Mouse (Mus musculus): ENCODE data around the gene Ick. TPM values are rescaled to one million over a fixed set of nuclear protein-coding genes. Genes with fewer than 3 reads are reported as not detected.

Gene Ick
- total and polyA plus RNA-seq, 3 experiments, result 6.1 to 16.1 TPM; not detected in 1

- no peak for TF ChIP-seq MAX (IDR thresholded peaks at IDR 0.05; ENCODE audit: low read length)
- DNase-seq (ENCODE audit: low read depth, low spot score), result no peak
- Histone ChIP-seq H3K27ac (ENCODE audit: control insufficient read depth, low read depth, low read length) (no peak overlapping the region), H3K27me3 (ENCODE audit: control insufficient read depth in 1 of 2, insufficient read depth in 2 of 2, low read length in 2 of 2) (no peaks in the 10 kb centered on the region), H3K9ac (ENCODE audit: control insufficient read depth, low read depth, low read length, poor library complexity, severe bottlenecking) (no peak overlapping the region), H3K79me2 (ENCODE audit: control insufficient read depth, insufficient read depth, low read length, poor library complexity) (no peaks in the 10 kb centered on the region), H3K36me3 (ENCODE audit: control insufficient read depth in 1 of 2, insufficient read depth in 2 of 2, low read length in 2 of 2) (peaks cover 0 to under 1% of the 10 kb centered on the region in 2 experiments; a peak in 2 of 4 replicates), H3K4me1 (ENCODE audit: control insufficient read depth in 1 of 2, insufficient read depth in 2 of 2, low read length in 2 of 2) (peaks cover 0 to 8% of the 10 kb centered on the region in 2 experiments; a peak in 3 of 4 replicates), H3K9me3 (replicated peaks; ENCODE audit: insufficient read depth, low read length) (no peaks in the 10 kb centered on the region), H3K4me3 (ENCODE audit: control insufficient read depth in 1 of 2, insufficient read depth in 1 of 2, low read depth in 2 of 2, low read length in 2 of 2) (no peak overlapping the region)
Measured at GRCm38 (mm10) chr9:78122939-78123712, 14.1 kb downstream of the Ick start.

DNA sequence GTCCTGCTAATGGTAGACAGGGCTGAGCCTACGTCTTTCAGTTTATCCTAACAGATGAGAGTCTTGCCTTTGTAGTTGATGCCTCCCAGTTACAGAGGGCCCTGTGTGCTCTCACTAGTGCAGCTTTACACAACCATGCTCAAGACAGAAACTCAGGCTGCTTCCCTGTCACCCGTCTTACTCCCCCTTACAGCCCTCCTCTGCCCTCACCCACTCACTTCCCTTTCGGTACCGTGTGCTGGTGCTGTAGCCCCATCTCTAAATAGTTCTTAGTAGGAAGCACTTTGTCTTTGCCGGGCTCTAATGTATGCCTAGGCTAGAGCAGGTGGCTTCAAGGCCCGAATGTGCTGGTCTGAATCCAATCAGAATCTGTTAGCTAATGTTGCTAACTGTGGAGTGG is 15.3 kb downstream of the Ick start:
- Histone ChIP-seq H3K79me2 (ENCODE audit: control insufficient read depth, insufficient read depth, low read length, poor library complexity) (no peaks in the 10 kb centered on the region), H3K9me3 (replicated peaks; ENCODE audit: insufficient read depth, low read length) (no peaks in the 10 kb centered on the region), H3K36me3 (ENCODE audit: control insufficient read depth in 1 of 2, insufficient read depth in 2 of 2, low read length in 2 of 2) (no peaks in the 10 kb centered on the region), H3K4me3 (ENCODE audit: control insufficient read depth in 1 of 2, insufficient read depth in 1 of 2, low read depth in 2 of 2, low read length in 2 of 2) (no peak overlapping the region), H3K9ac (ENCODE audit: control insufficient read depth, low read depth, low read length, poor library complexity, severe bottlenecking) (no peak overlapping the region), H3K27ac (ENCODE audit: control insufficient read depth, low read depth, low read length) (no peak overlapping the region), H3K4me1 (ENCODE audit: control insufficient read depth in 1 of 2, insufficient read depth in 2 of 2, low read length in 2 of 2) (peaks cover 0 to 7% of the 10 kb centered on the region in 2 experiments; a peak in 1 of 4 replicates), H3K27me3 (ENCODE audit: control insufficient read depth in 1 of 2, insufficient read depth in 2 of 2, low read length in 2 of 2) (no peaks in the 10 kb centered on the region)
- no peak for DNase-seq (ENCODE audit: low read depth, low spot score)
- no peak for TF ChIP-seq ZNF384 (IDR thresholded peaks at IDR 0.05; ENCODE audit: low read depth, low read length)
- no peak for TF ChIP-seq ZKSCAN1 (IDR thresholded peaks at IDR 0.05; ENCODE audit: low read depth, low read length)
- no peak for TF ChIP-seq RCOR1 (IDR thresholded peaks at IDR 0.05; ENCODE audit: low read depth, low read length)
- TF ChIP-seq POLR2AphosphoS2 (IDR thresholded peaks at IDR 0.05; ENCODE audit: low read length), result no peak
- no peak for TF ChIP-seq ELF1 (IDR thresholded peaks at IDR 0.05; ENCODE audit: low read depth, low read length)
- no peak for TF ChIP-seq CTCF (IDR thresholded peaks at IDR 0.05 in 2 of 3, conservative IDR thresholded peaks at IDR 0.05 in 1 of 3; ENCODE audit: control insufficient read depth in 1 of 3, insufficient read depth in 1 of 3, low read depth in 2 of 3, low read length in 3 of 3, poor library complexity in 1 of 3, severe bottlenecking in 1 of 3)
- no peak for TF ChIP-seq USF2 (IDR thresholded peaks at IDR 0.05; ENCODE audit: borderline replicate concordance in 1 of 2, insufficient read depth in 1 of 2, low read depth in 1 of 2, low read length in 2 of 2)
- TF ChIP-seq ZMIZ1 (IDR thresholded peaks at IDR 0.05; ENCODE audit: low read depth, low read length), result no peak
- no peak for TF ChIP-seq MAFK (IDR thresholded peaks at IDR 0.05; ENCODE audit: borderline replicate concordance, low read depth, low read length)
- no peak for TF ChIP-seq GABPA (IDR thresholded peaks at IDR 0.05; ENCODE audit: low read depth, low read length)
- TF ChIP-seq CHD2 (IDR thresholded peaks at IDR 0.05; ENCODE audit: low read length), result no peak
- no peak for TF ChIP-seq KAT2A (conservative IDR thresholded peaks at IDR 0.05; ENCODE audit: low read depth, low read length)
- no peak for TF ChIP-seq MXI1 (IDR thresholded peaks at IDR 0.05; ENCODE audit: low read depth, low read length)

All from MEL (cell line).